Mouse (Mus musculus) T-helper 17 cell (primary cell): Measurements from ENCODE around the gene 1500009C09Rik.

Experiments used
- in situ Hi-C, 2 experiments: fragments of 300-600 bp; cut with MboI, MseI; formaldehyde crosslinking; loops; 1 replicate in 1 of 2; 2 replicates in 1 of 2; pipeline ENCODE4 v1.15.1; 2025; ENCODE audit warnings: high pct_unique_total_duplicates in 2 of 2

The 1500009C09Rik gene

GRCm38 (mm10) chr15:82218778-82219666 lies 33.2 kb upstream of the 1500009C09Rik start:
- in situ Hi-C loops, result no loop called here

- in situ Hi-C loops, result no loop called here
Measured at GRCm38 (mm10) chr15:82220003-82220675, 32.1 kb upstream of the 1500009C09Rik start.

- in situ Hi-C loops, result no loop called here
Measured at GRCm38 (mm10) chr15:82221104-82221860, 30.9 kb upstream of the 1500009C09Rik start.

GRCm38 (mm10) chr15:82223251-82223650 lies 28.9 kb upstream of the 1500009C09Rik start:
- in situ Hi-C loops, result no loop called here

GRCm38 (mm10) chr15:82223657-82224601 lies 28.3 kb upstream of the 1500009C09Rik start, which contains the start of gene Tnfrsf13c:
TSS of gene Tnfrsf13c (minus strand) at chr15:82224369.
- in situ Hi-C loops, result no loop called here

DNA sequence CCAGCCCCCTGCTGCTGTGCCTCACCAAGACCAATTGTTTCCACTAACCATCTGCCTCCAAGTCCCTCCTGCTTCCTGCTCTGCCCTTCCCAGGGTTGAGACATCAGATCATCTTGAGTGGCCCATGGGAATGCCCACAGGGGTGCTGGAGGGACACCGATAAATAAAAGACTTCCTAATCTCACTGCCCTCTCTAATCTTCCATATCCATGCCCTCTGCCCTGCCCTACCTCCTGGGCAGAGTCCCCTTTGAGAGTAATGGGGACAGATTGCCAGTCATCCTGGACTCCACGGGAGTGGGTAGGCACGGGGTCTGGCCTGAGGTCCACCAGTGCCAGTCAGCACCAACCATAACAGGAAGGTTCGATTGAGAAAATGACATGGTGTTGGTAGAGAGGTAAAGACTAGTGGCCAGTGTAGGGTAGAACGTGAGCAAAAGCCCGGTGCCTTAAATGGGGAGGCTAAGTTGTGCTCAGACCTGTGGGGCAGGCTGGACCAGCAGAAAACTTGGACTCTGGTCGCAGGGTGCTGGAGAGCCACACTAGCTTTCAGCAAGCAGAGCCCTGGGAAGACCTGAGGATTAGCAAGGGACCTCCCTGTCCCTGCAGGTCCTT lies 27.5 kb upstream of the 1500009C09Rik start:
- in situ Hi-C loops, result loop anchor here (5.0 kb wide), 3 partner anchors 87 to 157 kb away; partner anchors contain the start of gene Mei1 (in 1 of the 2)

GRCm38 (mm10) chr15:82225769-82226168 lies 26.4 kb upstream of the 1500009C09Rik start:
- in situ Hi-C loops, result loop anchor here (5.0 kb wide), 3 partner anchors 88 to 158 kb away; partner anchors contain the start of gene Mei1 (in 1 of the 2)

DNA sequence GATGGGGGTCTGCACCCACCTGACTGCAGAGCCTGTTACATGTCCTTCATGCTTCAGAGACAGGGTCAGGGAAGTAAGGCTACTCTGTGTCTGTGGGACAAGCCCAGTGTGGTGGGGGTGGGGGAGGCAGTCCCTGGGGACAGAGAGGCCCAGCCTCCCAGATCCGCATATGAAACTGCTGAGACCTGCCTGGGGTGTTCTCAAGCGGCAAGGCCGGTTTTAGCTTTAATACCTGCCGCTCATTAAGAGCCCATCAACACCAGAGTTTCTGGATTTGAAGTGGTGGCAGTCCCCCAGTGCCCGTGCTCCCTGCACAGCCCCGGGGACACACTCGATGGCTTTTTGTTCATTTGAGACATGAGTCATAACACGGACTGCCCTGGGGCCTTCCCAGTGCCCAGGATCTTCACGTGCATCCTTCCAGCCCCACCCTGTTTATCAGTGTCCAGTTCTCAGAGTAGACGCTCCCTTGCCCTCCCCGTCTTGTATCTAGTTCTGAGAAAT lies 22.6 kb upstream of the 1500009C09Rik start:
- in situ Hi-C loops, result loop anchor here (5.0 to 10.0 kb wide), 4 partner anchors 92 to 165 kb away; partner anchors contain the start of gene Mei1 (in 2 of the 2)

- in situ Hi-C loops, result loop anchor here in 1 of 2 experiments (10.0 kb wide), 1 partner anchor 165 kb away; the partner anchor contains the start of gene Mei1
Measured at GRCm38 (mm10) chr15:82230098-82230611, 22.0 kb upstream of the 1500009C09Rik start.

DNA sequence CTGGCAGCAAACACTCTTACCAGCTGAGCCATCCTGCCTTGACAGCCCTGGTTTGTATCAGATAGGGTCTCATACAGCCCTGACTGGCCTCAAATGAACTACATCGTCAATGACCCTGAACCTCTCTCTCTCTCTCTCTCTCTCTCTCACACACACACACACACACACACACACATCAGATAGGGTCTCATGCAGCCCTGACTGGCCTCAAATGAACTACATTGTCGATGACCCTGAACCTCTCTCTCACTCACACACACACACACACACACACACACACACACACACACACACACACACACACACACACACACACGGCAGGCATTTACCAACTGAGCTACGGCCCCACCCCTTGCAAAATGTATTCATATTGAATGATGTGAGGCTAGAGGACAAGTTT lies 21.1 kb upstream of the 1500009C09Rik start:
- in situ Hi-C loops, result loop anchor here in 1 of 2 experiments (10.0 kb wide), 1 partner anchor 166 kb away; the partner anchor contains the start of gene Mei1

- in situ Hi-C loops, result loop anchor here in 1 of 2 experiments (10.0 kb wide), 1 partner anchor 167 kb away; the partner anchor contains the start of gene Mei1
Measured at GRCm38 (mm10) chr15:82231591-82232378, 20.4 kb upstream of the 1500009C09Rik start.

DNA sequence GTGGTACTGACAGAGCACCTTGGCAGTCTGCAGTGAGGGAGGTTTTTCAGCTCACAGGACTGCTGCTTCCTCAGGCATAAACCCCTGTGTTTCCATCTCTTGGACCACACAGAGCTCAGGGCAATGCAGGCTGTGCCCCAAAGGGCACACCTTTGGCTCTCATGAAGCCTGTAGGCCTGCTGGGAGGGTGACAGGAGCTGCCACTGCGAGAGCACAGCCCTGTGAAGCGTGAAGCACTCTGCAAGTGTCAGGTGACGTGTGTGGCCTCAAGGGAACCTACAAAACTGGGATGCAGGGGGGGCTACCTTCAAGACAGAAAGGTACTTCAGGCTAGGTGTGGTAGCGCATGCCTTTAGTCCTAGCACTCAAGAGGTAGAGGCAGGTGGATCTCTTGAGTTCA lies 19.5 kb upstream of the 1500009C09Rik start:
- in situ Hi-C loops, result loop anchor here in 1 of 2 experiments (10.0 kb wide), 1 partner anchor 168 kb away; the partner anchor contains the start of gene Mei1

GRCm38 (mm10) chr15:82235661-82236060 lies 16.5 kb upstream of the 1500009C09Rik start:
- in situ Hi-C loops, result loop anchor here in 1 of 2 experiments (10.0 kb wide), 1 partner anchor 171 kb away; the partner anchor contains the start of gene Mei1

GRCm38 (mm10) chr15:82236565-82236964 lies 15.6 kb upstream of the 1500009C09Rik start:
- in situ Hi-C loops, result loop anchor here in 1 of 2 experiments (10.0 kb wide), 1 partner anchor 172 kb away; the partner anchor contains the start of gene Mei1

GRCm38 (mm10) chr15:82243311-82243710 lies 8.9 kb upstream of the 1500009C09Rik start:
- in situ Hi-C loops, result no loop called here

- in situ Hi-C loops, result no loop called here
Measured at GRCm38 (mm10) chr15:82243742-82244114, 8.5 kb upstream of the 1500009C09Rik start.

DNA sequence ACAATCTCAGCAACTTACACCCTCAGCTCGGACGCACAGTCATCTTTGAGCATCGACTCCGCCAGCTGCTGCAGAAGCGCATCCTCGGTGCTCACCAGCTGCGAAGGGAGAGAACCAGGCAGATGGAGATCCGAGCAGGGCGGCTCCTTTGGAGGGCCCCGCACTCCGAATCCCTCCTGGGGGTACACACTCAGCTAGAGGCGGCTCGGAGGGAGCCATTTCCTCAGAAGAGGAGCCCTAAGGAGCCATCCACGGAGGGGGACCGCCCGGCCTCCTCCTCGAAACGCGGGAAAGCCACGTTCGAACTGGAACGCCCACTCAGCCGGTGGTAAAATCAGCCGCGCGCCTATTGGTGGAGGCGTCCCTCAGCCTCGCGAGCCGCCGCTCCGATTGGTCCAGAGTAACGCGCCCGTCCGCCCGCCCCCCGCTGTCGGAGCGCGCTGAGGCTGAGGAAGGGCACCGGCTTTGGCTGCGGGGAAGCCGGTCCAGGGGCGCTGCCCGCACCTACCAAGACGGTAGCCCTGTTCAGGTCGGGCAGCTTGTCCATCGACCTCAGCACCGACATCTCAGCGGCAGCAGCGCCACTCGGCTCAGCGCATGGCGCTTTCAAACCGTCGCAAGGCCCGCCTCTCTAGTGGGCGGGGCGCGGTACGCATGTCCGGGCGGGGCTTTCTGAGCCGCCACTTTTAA lies 7.9 kb upstream of the 1500009C09Rik start, which contains the start of gene Cenpm:
Cenpm (minus strand) TSS at position 634 of the 690 bp plus-strand sequence.
- in situ Hi-C loops, result no loop called here
